Mouse (Mus musculus) CH12F3 (cell line): ENCODE results near the gene Ypel3.

Experiments used
- in situ Hi-C: fragments of 300-500 bp; cut with MboI; formaldehyde crosslinking; loops from 2 replicates; pipeline ENCODE4 v1.14.3; 2020; ENCODE audit warnings: low sequenced_read_pairs

Gene Ypel3

GRCm38 (mm10) chr7:126776598-126777057, at the start of gene Ypel3:
TSS of gene Ypel3 (plus strand) at chr7:126776955.
- in situ Hi-C loops = loop anchor here (5.0 kb wide), 1 partner anchor 301 kb away; no protein-coding TSS in a partner anchor

DNA sequence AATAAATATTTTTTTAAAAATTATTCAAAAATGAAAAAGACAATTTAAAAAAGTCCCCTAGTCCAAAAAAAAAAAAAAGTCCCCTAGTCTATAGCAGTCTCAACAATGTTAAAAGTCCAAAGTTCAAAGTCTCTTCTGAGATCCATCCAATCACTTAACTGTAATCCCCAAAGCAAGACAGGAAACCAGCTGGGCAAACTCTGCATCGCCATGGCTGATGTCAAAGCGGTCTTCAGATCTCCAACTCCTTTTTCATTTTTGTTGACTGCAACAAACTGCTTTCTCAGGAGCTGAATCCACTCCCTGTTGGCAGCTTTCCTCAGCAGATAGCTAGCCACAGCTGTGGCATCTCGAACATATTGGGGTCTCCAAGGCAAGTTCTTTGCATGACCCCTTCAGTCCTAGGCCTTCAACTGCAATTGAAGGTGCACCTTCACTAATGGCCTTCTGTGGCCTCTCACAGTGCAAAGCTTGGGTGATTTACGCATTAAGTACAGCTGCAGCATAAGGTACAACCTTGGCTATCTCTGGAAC, 46.4 kb upstream of the Ypel3 start:
- in situ Hi-C loops = loop anchor here (25.0 kb wide), 1 partner anchor 932 kb away; no protein-coding TSS in a partner anchor

DNA sequence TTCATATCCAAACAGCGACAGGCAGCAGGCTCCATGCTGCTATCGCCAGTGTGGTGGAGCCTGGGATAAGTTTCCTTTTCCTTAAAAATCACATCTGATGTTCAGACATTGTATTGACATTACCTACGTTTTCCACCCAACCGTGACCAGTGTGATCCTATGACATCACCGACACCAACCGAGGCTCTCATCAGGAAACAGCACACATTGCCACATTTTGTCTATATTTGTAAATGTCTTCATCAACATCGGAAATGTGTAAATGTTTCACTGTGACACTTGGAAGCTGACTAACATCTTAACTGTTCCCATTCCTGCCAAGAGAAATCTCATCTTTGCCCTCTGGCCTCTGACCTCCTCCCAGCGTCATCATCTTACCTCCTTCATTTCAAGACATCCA, 40.6 kb upstream of the Ypel3 start:
- in situ Hi-C loops = loop anchor here (25.0 kb wide), 1 partner anchor 926 kb away; no protein-coding TSS in a partner anchor

- in situ Hi-C loops = loop anchor here (25.0 kb wide), 1 partner anchor 923 kb away; no protein-coding TSS in a partner anchor
These were observed 37.2 kb upstream of the Ypel3 start for GRCm38 (mm10) chr7:126739551-126739950.

- in situ Hi-C loops = loop anchor here (25.0 kb wide), 1 partner anchor 922 kb away; no protein-coding TSS in a partner anchor
These were observed 36.5 kb upstream of the Ypel3 start for GRCm38 (mm10) chr7:126740132-126740735.

DNA sequence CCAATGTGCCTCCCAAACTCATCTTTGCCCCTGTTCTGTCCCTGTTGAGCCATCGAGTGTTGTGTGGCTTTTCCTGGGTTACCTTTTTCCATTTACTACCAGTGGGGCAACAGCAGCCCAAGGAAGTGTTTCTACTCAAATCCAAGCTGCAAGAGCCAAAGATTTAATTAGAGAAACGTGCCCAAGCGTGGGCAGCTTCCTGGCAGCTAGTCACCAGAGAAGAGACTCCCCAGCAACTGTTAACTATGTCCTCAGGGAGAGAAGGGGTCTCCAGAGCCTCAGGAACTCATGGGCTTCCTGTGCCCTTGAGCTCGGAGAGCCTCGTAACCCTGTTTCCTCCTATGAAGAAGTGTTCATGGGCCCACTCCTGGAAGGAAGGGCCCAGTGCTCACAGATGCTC, 35.8 kb upstream of the Ypel3 start:
- in situ Hi-C loops = loop anchor here (25.0 kb wide), 1 partner anchor 921 kb away; no protein-coding TSS in a partner anchor

DNA sequence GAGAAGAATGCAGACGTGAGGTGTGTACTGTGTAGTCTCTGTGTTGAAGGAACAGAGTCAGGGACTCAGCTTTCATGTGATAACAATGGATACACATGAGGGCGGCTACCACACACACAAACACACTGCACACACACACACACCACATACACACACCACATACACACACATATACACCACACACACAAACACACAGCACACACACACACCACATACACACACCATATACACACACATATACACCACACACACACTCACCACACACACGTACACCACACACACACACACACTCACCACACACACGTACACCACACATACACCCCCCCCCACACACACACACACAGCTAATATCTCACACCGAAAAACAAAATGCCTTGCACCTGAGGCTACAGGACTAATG, 35.3 kb upstream of the Ypel3 start:
- in situ Hi-C loops = loop anchor here (25.0 kb wide), 1 partner anchor 921 kb away; no protein-coding TSS in a partner anchor

- in situ Hi-C loops = loop anchor here (25.0 kb wide), 1 partner anchor 920 kb away; no protein-coding TSS in a partner anchor
These were observed 34.7 kb upstream of the Ypel3 start for GRCm38 (mm10) chr7:126741964-126742482.

DNA sequence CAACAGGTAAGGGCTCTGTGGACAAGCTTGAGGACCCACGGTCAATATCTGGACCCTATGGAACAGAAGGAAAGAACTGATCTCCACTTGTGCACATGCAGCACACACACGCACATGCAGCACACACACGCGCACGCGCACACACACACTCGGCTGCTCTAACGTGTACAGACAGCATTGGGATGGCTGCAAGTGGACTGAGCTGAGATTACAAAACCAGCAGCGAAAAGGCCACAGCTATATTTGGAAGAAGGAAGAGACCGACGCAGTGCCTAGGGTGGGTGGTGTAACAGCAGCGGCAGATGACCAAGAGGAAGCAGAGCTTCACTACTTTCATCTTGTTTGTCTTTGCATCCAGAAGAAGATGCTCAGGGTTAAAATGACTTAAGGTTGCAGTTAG, 30.7 kb upstream of the Ypel3 start:
- in situ Hi-C loops = loop anchor here (25.0 kb wide), 1 partner anchor 916 kb away; no protein-coding TSS in a partner anchor

DNA sequence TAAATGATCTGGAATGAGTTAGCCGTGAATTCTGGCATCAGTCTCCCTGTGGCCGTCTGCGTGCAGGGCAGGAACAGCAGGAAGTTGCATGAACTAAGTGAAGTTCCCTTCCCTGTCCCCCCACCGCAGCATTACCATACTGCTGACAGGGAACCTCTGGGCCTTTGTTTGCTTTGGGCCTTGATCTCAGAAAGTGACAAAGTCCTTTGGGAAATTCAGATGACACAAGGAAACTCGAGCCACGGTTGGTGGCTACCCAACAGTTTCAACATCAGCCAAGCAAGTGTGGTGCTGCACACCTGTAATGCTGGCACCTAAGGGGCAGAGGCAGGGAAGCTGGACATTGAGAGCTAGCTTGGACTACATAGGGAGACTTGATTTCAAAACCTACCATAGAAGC, 30.0 kb upstream of the Ypel3 start:
- in situ Hi-C loops = loop anchor here (25.0 kb wide), 1 partner anchor 916 kb away; no protein-coding TSS in a partner anchor

GRCm38 (mm10) chr7:126748824-126749223, 27.9 kb upstream of the Ypel3 start:
- in situ Hi-C loops = loop anchor here (25.0 kb wide), 1 partner anchor 913 kb away; no protein-coding TSS in a partner anchor

- in situ Hi-C loops = loop anchor here (25.0 kb wide), 1 partner anchor 913 kb away; no protein-coding TSS in a partner anchor
These were observed 27.0 kb upstream of the Ypel3 start for GRCm38 (mm10) chr7:126749582-126750343.

DNA sequence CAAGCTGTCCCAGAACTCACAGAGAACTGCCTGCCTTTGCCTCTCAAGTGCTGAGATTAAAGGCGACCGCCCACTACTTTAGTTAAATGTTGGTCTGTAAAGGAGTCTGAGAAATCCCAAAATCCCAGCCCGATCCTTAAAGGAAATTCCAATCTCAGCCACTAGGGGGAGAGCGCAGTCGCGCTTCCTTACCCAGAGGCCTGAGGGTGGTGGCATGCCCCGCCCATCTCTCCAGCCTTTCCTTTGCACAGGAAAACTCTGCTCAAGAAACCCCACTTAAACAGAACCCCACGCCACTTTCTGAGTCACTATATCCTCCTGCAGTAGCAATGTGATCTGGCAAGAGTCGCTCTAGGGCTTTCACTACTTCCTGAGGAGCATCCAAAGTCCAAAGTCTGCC, 21.9 kb upstream of the Ypel3 start:
- in situ Hi-C loops = no loop called here

- in situ Hi-C loops = no loop called here
These were observed 18.2 kb upstream of the Ypel3 start for GRCm38 (mm10) chr7:126758539-126758938.

- in situ Hi-C loops = no loop called here
These were observed 17.6 kb upstream of the Ypel3 start, which contains the start of gene Mapk3 for GRCm38 (mm10) chr7:126759050-126759671. TSS of gene Mapk3 (plus strand) at chr7:126759601.

- in situ Hi-C loops = no loop called here
These were observed 16.9 kb upstream of the Ypel3 start for GRCm38 (mm10) chr7:126759672-126760390.

- in situ Hi-C loops = no loop called here
These were observed 16.4 kb upstream of the Ypel3 start for GRCm38 (mm10) chr7:126760391-126760802.

- in situ Hi-C loops = no loop called here
These were observed 15.8 kb upstream of the Ypel3 start for GRCm38 (mm10) chr7:126760956-126761355.

GRCm38 (mm10) chr7:126761529-126762067, 15.2 kb upstream of the Ypel3 start:
- in situ Hi-C loops = no loop called here
